Mouse (Mus musculus) granulocyte monocyte progenitor cell, adult 5-6 weeks (primary cell): ENCODE data around the gene Cacna1h. TPM values are rescaled to one million over a fixed set of nuclear protein-coding genes. Genes with fewer than 3 reads are reported as not detected.

Experiments used
- ATAC-seq: replicated peaks from 2 replicates; pipeline ENCODE4 v1.8.0; 2016; ENCODE audit warnings: mild to moderate bottlenecking, moderate TSS enrichment, inconsistent platforms; ENCODE audit not compliant: poor library complexity, severe bottlenecking
- total RNA-seq, 2 experiments: library from RNA; stranded (forward) in 1 of 2; stranded (reverse) in 1 of 2; fragments of 200-712, 200-1000 nt in 1 of 2; fragments of >200 nt in 1 of 2; fragmentation: Nextera tagmentation in 1 of 2; gene quantifications; 2 replicates each; pipeline ENCODE4 v1.2.3; 2014 to 2017

The Cacna1h gene
- not detected in 2 replicates for total RNA-seq (2014; fragmentation: Nextera tagmentation)
- not detected in 2 replicates for total RNA-seq (2017)

GRCm38 (mm10) chr17:25433617-25434606 is at the start of gene Cacna1h:
Cacna1h (minus strand) TSS chr17:25433783.
- peak; percentile 8 for ATAC-seq

GRCm38 (mm10) chr17:25482092-25482491 is 48.5 kb upstream of the Cacna1h start:
- no peak for ATAC-seq

GRCm38 (mm10) chr17:25480820-25481219 is 47.2 kb upstream of the Cacna1h start:
- no peak for ATAC-seq

GRCm38 (mm10) chr17:25480152-25480551 is 46.6 kb upstream of the Cacna1h start:
- ATAC-seq, result no peak

GRCm38 (mm10) chr17:25475946-25476744 is 42.6 kb upstream of the Cacna1h start:
- ATAC-seq, result peak; percentile 38; the same call in 1 of the 2 replicates

- ATAC-seq, result peak; percentile 74
These were observed 40.9 kb upstream of the Cacna1h start for GRCm38 (mm10) chr17:25474330-25475077.

DNA sequence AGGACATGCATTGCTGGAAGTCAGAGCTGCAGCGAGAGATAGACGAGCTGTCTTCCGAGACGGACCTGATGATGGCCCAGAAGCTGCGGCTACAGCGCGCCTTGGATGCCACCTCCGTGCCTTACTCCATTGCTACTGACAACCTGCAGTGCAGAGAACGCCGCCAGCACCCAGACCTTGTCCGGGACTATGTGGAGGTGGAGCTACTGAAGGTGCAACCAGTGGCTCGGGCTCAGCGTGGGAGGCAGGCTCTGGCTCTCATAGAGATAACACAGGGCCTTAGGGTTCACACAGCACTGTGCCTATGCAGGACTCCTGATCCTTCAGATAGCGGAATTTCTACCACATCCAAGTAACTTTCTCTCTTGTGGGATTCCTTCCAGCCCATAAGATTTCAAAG is 38.5 kb upstream of the Cacna1h start:
- no peak for ATAC-seq

- ATAC-seq, result no peak
These were observed 37.8 kb upstream of the Cacna1h start for GRCm38 (mm10) chr17:25471418-25471817.

- 0 out of 2 replicates have a peak, but pooled peaks have one; percentile 19 for ATAC-seq
These were observed 36.2 kb upstream of the Cacna1h start for GRCm38 (mm10) chr17:25469798-25470197.

DNA sequence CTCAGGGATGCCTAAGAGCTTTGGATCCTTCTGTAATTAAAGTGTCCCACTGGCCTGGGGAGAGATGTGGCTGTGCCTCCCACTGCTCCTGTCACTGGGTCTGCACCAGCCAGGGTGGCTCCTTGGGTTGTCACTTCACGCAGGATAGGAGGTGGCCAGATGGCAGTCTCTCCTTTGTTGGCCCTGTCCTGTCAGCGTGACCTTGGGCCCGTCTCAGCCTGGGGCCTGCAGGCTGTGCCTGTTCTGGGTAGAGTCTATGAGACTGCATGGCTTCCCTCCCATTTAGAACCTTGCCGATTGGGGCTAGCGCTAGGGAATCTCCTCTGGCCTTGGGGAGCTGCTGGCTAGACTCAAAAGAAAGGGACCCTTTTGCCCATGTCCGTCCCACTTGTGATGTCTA is 34.7 kb upstream of the Cacna1h start:
- no peak for ATAC-seq

- ATAC-seq, result no peak
These were observed 34.2 kb upstream of the Cacna1h start for GRCm38 (mm10) chr17:25467781-25468180.

DNA sequence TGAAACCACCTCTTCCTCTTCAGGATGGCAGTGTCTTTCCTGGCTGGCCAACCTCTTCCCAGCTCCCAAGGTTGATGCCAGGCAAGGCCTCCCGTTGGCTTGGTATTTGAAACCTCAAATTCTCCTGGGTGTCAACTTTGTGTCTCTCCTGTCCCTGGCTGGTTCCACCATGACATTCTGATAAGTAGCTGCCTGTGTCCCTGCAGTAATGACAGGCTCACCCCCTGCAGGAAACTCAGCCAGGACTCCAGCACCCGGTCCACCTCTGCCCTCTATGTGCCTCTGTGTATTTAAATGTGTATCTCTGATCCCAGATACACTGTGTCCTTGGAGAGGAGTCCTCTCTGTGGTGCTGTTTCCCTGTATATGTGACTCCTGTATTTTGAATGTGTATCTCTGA is 32.7 kb upstream of the Cacna1h start:
- ATAC-seq, result no peak

DNA sequence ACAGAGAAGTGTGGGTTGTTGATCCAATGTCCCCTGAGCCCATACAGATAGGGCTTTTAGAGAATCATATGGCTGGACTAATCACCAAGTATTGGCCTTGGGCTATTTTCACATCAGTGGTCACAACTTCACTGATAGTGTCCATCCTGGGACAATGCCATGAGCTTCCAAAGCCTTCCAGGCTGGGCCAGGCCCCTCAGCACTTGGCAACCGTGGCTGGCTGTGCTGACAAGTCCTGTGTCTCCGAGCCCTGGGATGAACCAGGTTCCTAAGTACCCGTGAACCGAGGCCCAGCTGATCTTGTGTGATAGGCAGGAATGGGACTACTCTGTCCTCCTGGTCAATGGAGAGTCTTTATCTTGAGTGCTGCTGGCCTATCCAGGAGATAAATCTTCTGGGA is 30.5 kb upstream of the Cacna1h start:
- ATAC-seq, result no peak

DNA sequence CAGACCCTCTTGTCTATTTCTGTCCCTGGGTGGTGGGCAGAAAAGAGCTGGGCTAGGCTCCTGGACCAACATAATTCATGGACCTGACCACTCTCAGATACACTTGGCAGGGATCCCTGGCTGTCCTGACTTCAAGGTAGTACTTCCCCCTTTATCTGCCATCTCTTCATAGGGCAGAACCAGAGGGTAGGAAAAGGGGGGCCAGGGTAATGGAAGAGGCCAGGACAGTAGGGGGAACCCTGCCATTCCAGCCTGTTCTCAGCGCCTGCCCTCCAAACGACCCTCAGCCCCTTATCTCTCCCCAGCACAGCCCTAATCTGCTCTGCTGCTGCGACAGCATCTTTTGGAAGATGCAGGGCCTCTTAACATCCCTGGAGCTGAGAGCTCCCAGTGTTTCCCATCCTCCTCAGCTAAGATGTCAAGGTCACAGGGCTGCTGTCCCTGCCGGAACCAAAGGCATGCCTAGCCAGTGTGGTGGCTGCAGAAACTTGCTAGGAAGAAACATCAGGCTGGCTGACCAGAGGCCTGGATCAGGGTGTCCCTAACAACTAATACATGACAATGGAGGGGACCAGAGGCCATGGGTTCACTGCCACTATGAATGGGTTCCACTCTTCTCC is 29.9 kb upstream of the Cacna1h start:
- no peak for ATAC-seq

DNA sequence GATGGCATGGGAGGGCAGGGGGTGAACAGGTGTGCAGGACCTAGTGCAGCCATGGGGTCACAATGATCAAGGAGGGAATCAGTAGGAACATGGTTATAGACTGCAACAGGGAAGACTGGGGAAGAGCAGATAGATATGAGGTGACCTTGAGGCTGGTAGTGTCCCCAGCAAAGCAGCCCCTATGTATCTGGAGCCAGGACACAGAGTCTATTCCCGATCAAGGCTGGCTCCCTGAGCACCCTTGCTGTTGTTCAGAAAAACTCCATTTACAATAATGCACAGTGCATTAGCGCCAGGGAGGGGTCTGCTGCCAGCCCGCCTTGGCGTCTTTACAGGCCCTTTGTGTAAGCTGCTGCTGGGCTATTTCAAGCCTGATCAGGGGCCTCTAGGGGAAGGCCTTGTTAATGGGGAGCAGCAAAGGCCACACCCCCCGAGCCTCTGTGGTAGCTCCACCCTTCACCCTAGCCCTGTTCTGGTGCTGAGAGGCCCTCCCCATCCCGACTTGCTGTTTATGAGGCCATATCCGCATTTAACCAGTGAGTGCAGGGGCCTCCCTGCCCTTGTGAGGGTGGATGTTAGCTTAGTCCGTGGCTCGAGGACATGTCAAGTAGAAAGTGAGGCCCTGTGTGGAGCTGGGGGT is 28.8 kb upstream of the Cacna1h start:
- no peak for ATAC-seq

DNA sequence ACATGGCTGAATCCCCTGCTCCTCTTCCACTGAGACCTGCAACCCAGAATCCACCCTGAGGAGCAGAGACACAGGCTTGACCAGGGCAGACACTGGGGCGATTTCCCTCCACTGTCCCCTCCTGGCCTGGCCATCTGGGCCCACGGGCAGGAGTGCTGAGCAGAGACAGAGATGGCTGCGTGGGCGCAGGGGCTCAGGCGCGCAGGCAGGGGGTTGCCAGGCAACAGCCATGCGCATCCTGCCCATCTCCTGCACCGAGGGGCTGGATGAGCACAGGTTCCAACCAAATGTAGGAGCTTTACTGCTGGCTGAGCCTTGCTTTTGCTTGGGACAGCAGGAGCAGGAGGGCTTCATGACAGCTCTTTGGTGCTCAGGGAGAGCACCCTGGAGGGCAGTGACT is 23.0 kb upstream of the Cacna1h start:
- no peak for ATAC-seq

DNA sequence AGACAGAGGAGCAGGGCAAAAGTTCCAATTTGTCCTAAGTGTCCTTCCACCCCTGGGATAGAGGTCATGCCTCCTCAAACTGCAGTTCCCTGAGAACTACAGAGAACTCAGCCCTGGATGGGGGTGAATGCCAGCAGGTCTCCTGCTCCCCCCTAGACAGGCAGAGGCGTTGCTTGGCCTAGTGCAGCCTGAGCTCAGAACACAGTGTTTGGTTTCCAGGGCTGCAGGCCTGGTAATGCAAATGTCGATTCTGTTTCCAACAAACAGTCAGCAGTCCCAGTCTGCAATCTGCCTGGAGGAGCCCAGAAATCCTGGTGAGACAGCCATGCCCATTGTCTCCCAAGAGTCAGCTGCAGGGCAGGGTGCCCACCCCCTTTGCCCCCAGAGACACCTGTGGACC is 20.7 kb upstream of the Cacna1h start, which contains the start of gene Tekt4:
Tekt4 (plus strand) TSS at position 344 of the 400 bp plus-strand sequence.
- no peak for ATAC-seq

GRCm38 (mm10) chr17:25452246-25452965 is 18.8 kb upstream of the Cacna1h start:
- no peak for ATAC-seq

GRCm38 (mm10) chr17:25450329-25450728 is 16.7 kb upstream of the Cacna1h start:
- no peak for ATAC-seq
